Mouse (Mus musculus) adrenal gland, postnatal 4 days (tissue): ENCODE data around the gene Col23a1. TPM values are rescaled to one million over a fixed set of nuclear protein-coding genes. Genes with fewer than 3 reads are reported as not detected.

Experiments used
- DNase-seq, 2 experiments: peaks; one replicate each; pipeline ENCODE4 v3.0.0; 2021 to 2022; ENCODE audit warnings: low spot score in 2 of 2, mixed read lengths in 2 of 2
- long read RNA-seq, 2 experiments: library from polyadenylated mRNA; stranded (forward); transcript quantifications; one replicate each; pipeline ENCODE4 v2.0.0; 2021
- total RNA-seq, 2 experiments: library from RNA; stranded (reverse); gene quantifications; 2 replicates each; pipeline ENCODE4 v1.2.3; 2021

Col23a1 gene
- total RNA-seq, result 10 to 100 TPM; 23.3 to 26.0 TPM
- long read RNA-seq, experiment 1, partial matches to known transcripts, result 4 of 11 reads
- long read RNA-seq, experiment 1, other reads (novel, unspliced or antisense), result 7 of 11 reads
- long read RNA-seq, experiment 2, partial matches to known transcripts, result 9 of 34 reads
- long read RNA-seq, experiment 2, other reads (novel, unspliced or antisense), result 25 of 34 reads

GRCm38 (mm10) chr11:51289564-51290041 lies at the start of gene Col23a1:
Gene Col23a1, plus strand, starts transcription at chr11:51289920.
- DNase-seq, result peak; percentile 53 to 60

GRCm38 (mm10) chr11:51242897-51243296 lies 46.8 kb upstream of the Col23a1 start:
- DNase-seq, result no peak

- DNase-seq, result no peak
Observed at GRCm38 (mm10) chr11:51257006-51257405, 32.7 kb upstream of the Col23a1 start.

GRCm38 (mm10) chr11:51261680-51262219 lies 28.0 kb upstream of the Col23a1 start, which contains the start of gene Clk4:
Gene Clk4, plus strand, starts transcription at chr11:51261730.
- no peak for DNase-seq

- peak; percentile 97 to 98 for DNase-seq
Observed at GRCm38 (mm10) chr11:51262342-51263285, 27.1 kb upstream of the Col23a1 start, which contains the start of gene BC049762. Gene BC049762, minus strand, starts transcription at chr11:51263046.

- peak; percentile 52 to 53 for DNase-seq
Observed at GRCm38 (mm10) chr11:51263286-51263831, 26.4 kb upstream of the Col23a1 start.

GRCm38 (mm10) chr11:51264352-51264751 lies 25.4 kb upstream of the Col23a1 start:
- no peak for DNase-seq

- no peak for DNase-seq
Observed at GRCm38 (mm10) chr11:51265326-51265725, 24.4 kb upstream of the Col23a1 start.

- no peak for DNase-seq
Observed at GRCm38 (mm10) chr11:51274418-51274817, 15.3 kb upstream of the Col23a1 start.

- DNase-seq, result peak in 1 of 2 experiments; percentile 15
Observed at GRCm38 (mm10) chr11:51290066-51290955, 591 bp downstream of the Col23a1 start.

GRCm38 (mm10) chr11:51293956-51294530 lies 4.3 kb downstream of the Col23a1 start:
- no peak for DNase-seq

GRCm38 (mm10) chr11:51295742-51296141 lies 6.0 kb downstream of the Col23a1 start:
- DNase-seq, result no peak

GRCm38 (mm10) chr11:51298691-51299090 lies 9.0 kb downstream of the Col23a1 start:
- DNase-seq, result no peak

GRCm38 (mm10) chr11:51302396-51302795 lies 12.7 kb downstream of the Col23a1 start:
- no peak for DNase-seq

- no peak for DNase-seq
Observed at GRCm38 (mm10) chr11:51303981-51304553, 14.3 kb downstream of the Col23a1 start.

GRCm38 (mm10) chr11:51308306-51308705 lies 18.6 kb downstream of the Col23a1 start:
- no peak for DNase-seq

GRCm38 (mm10) chr11:51311846-51312245 lies 22.1 kb downstream of the Col23a1 start:
- DNase-seq, result no peak

- no peak for DNase-seq
Observed at GRCm38 (mm10) chr11:51315991-51316810, 26.5 kb downstream of the Col23a1 start.

GRCm38 (mm10) chr11:51320609-51321008 lies 30.9 kb downstream of the Col23a1 start:
- DNase-seq, result no peak
